Mouse (Mus musculus) G1E (cell line): ENCODE data around the gene Spata2l. TPM values are rescaled to one million over a fixed set of nuclear protein-coding genes. Genes with fewer than 3 reads are reported as not detected.
A peak's percentile ranks its signal among the peaks of the same experiment; 100 is the strongest.

Experiments used
- ATAC-seq: 2 replicates; pipeline ENCODE4 v1.8.0; 2016; ENCODE audit warnings: mild to moderate bottlenecking; ENCODE audit not compliant: insufficient number of reproducible peaks, poor library complexity, low FRiP score, severe bottlenecking; ENCODE audit errors: extremely low read depth
- DNase-seq: peaks from one replicate; pipeline ENCODE4 v3.0.0; 2012; ENCODE audit warnings: low spot score
- H3K27me3 ChIP-seq: 2 replicates; pipeline ENCODE4 v1.6.1; 2012; ENCODE audit warnings: mild to moderate bottlenecking, low read length, inconsistent platforms; ENCODE audit not compliant: insufficient read depth
- H3K36me3 ChIP-seq: replicated peaks from 2 replicates; pipeline ENCODE3; 2012; ENCODE audit warnings: mild to moderate bottlenecking, inconsistent platforms
- H3K4me1 ChIP-seq: 2 replicates; pipeline ENCODE4 v1.6.1; 2012; ENCODE audit warnings: low read depth, low read length, inconsistent platforms, mixed read lengths; ENCODE audit not compliant: insufficient read depth
- H3K4me3 ChIP-seq: 2 replicates; pipeline ENCODE4 v1.5.1; 2012; ENCODE audit warnings: low read depth, mild to moderate bottlenecking, inconsistent platforms, low read length, moderate library complexity, mixed read lengths
- H3K9me3 ChIP-seq: replicated peaks from 2 replicates; pipeline ENCODE4 v1.6.1; 2012; ENCODE audit warnings: inconsistent platforms
- CTCF ChIP-seq: IDR thresholded peaks from 2 replicates; pipeline ENCODE4 v1.5.1; 2012; ENCODE audit warnings: low read depth, low read length, inconsistent platforms, mixed read lengths
- GATA1 ChIP-seq: IDR thresholded peaks from 2 replicates; pipeline ENCODE4 v1.6.1; 2012; ENCODE audit warnings: borderline replicate concordance, low read length, inconsistent platforms, mixed read lengths
- GATA2 ChIP-seq: IDR thresholded peaks from 2 replicates; pipeline ENCODE4 v1.6.1; 2012; ENCODE audit warnings: low read depth, low read length, inconsistent platforms, borderline replicate concordance
- POLR2AphosphoS5 ChIP-seq: IDR thresholded peaks from 2 replicates; pipeline ENCODE4 v1.6.1; 2012; ENCODE audit warnings: low read depth, low read length, inconsistent platforms; ENCODE audit not compliant: insufficient replicate concordance
- TAL1 ChIP-seq: conservative IDR thresholded peaks from 2 replicates; pipeline ENCODE4 v1.6.1; 2012; ENCODE audit warnings: low read depth, low read length, inconsistent platforms, mixed read lengths
- polyA plus RNA-seq: library from polyadenylated mRNA; stranded (reverse); fragments of >175 nt; gene quantifications from 2 replicates; pipeline ENCODE4 v1.2.3, GENCODE M21; 2012
- total RNA-seq, 2 experiments: library from RNA; stranded (forward) in 1 of 2; stranded (reverse) in 1 of 2; fragments of 200-1000 nt in 1 of 2; fragments of >200 nt in 1 of 2; fragmentation: Nextera tagmentation in 1 of 2; gene quantifications; 2 replicates each; pipeline ENCODE4 v1.2.3; 2014 to 2017

Gene Spata2l
- total and polyA plus RNA-seq, 3 experiments: 2.2 to 6.8 (median 5.7) TPM

GRCm38 (mm10) chr8:123191908-123192307 lies 44.1 kb downstream of the Spata2l start:
- H3K27me3 ChIP-seq: peaks cover 54% of the 10 kb centered on the region
- no peaks in the 10 kb centered on the region for H3K36me3 ChIP-seq
- H3K9me3 ChIP-seq: no peaks in the 10 kb centered on the region
- peaks cover 26% of the 10 kb centered on the region for H3K4me1 ChIP-seq
- H3K4me3 ChIP-seq: no peak overlapping the region
- ATAC-seq: no peak
- TF ChIP-seq POLR2AphosphoS5 (no peak), CTCF (no peak), GATA2 (no peak)
- no peak for DNase-seq

DNA sequence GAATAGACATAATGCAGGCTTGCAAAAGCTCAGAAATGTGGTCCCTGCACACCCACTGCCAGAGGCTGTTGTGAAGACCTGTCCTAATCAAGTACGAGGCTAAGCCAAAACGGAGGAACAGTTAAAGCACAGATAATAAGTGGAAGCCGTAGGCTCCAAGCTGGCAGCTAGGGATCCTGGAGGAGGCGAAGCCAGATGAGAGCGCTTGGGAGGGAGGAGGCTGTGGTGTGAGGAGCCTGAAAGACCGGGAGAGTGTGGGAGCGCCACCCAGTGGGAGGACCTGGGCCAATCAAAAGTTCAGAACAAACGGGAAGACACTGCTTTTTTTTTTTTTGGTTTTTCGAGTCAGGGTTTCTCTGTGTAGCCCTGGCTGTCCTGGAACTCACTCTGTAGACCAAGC lies 45.4 kb downstream of the Spata2l start:
- Histone ChIP-seq H3K4me1 (peaks cover 25% of the 10 kb centered on the region), H3K4me3 (no peak overlapping the region), H3K27me3 (peaks cover 67% of the 10 kb centered on the region), H3K36me3 (no peaks in the 10 kb centered on the region), H3K9me3 (no peaks in the 10 kb centered on the region)
- DNase-seq (peak; percentile 65), ATAC-seq (no peak; the same call in 1 of the 2 replicates)
- no peak for TF ChIP-seq POLR2AphosphoS5

DNA sequence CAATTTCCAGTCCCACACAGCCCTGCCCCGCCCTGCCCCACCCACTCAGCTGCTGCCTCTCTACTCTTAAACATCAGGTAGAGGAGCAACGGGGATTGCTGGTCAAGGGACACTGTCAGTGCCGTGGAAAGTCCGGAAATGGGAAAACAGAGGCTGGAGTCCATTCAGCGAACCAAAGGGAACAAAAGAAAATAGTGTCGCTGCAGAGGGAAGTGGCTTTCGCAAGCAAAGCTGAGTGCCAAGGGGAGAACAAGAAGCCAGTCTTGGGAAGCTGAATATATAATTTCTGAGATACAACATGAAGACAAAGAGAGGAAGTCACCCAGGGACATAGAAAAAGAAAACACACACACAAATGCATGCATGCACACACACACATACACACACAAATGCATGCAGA lies 47.2 kb downstream of the Spata2l start:
- no peak overlapping the region for H3K4me3 ChIP-seq
- H3K27me3 ChIP-seq: peaks cover 68% of the 10 kb centered on the region
- no peaks in the 10 kb centered on the region for H3K9me3 ChIP-seq
- ATAC-seq (no peak), DNase-seq (no peak)
- peaks cover 25% of the 10 kb centered on the region for H3K4me1 ChIP-seq
- TF ChIP-seq GATA2 (no peak), GATA1 (no peak), POLR2AphosphoS5 (no peak), CTCF (no peak)
- H3K36me3 ChIP-seq: no peaks in the 10 kb centered on the region

DNA sequence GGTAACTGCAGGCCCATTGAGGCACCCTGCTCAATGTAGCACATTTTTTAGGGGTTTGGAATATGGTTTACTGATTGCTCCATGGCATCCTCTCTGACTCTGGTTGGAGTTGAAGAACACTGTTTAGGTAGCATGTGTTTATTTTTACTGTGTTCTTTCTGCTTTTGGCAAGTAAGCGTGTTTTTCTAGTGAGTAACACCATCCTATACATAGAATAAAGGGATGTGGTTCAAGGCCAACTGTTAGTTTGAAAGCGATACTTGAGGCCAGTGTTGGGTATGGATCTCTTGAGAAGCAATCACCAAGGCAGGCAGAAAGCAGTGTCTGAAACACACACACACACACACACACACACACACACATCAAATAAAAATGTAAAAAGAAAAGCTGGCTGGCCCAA lies 48.0 kb downstream of the Spata2l start:
- no peak for DNase-seq
- Histone ChIP-seq H3K4me1 (peaks cover 24% of the 10 kb centered on the region), H3K36me3 (no peaks in the 10 kb centered on the region), H3K9me3 (no peaks in the 10 kb centered on the region), H3K4me3 (no peak overlapping the region), H3K27me3 (peaks cover 73% of the 10 kb centered on the region)
- no peak for ATAC-seq
- no peak for TF ChIP-seq GATA2
- TF ChIP-seq GATA1: no peak
- no peak for TF ChIP-seq CTCF
- TF ChIP-seq TAL1: no peak
- TF ChIP-seq POLR2AphosphoS5: no peak

DNA sequence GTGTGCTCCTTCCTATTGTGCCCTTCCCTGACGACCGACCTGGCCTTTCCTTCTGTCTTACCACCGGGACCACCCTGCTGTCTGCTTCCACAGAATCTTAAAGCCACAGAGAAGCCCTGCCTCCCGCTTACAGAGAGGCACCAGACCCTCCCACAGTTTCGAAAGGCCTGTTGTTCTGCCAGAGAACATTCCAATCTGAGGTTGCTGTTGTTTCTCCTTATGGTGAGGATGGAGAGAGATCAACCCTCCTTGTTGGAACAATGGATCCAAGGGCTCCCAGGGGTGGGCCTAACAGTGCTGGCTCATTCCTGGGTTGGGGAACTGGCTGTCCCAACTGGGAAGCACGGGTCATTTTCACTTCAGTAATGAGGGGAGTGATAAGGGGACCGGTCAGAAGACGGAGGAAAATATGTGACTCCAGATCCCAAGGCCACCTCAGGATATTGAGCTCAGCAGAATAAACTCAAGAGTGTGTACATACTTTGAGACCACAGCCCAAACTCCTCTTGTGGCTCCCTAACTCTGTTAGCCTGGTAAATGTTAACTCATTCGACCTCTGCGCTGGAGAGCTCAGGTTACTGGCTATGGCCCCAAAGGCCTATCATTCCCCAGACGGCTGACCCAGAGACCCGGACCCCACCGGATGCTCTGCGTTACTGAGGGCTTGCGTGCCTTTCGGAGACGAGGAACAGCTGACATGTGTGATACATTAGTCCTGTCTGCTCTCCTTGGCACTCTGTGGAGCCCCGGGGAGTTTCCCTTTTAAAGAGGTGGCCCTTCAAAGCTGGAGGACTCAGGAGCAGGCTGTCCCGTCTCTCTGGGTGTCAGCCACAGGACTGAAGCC lies 50.2 kb downstream of the Spata2l start, which contains the start of gene Dpep1:
Gene Dpep1 (plus strand): TSS at position 677 of the 844 bp plus-strand sequence.
- no peak for ATAC-seq
- Histone ChIP-seq H3K36me3 (no peaks in the 10 kb centered on the region), H3K4me3 (no peak within 1 kb of the TSS), H3K9me3 (no peaks in the 10 kb centered on the region), H3K4me1 (peaks cover 18% of the 10 kb centered on the region), H3K27me3 (peaks cover 78% of the 10 kb centered on the region)
- no peak for DNase-seq
- no peak for TF ChIP-seq TAL1
- TF ChIP-seq CTCF: no peak
- TF ChIP-seq POLR2AphosphoS5: no peak
- TF ChIP-seq GATA2: no peak
- TF ChIP-seq GATA1: no peak

DNA sequence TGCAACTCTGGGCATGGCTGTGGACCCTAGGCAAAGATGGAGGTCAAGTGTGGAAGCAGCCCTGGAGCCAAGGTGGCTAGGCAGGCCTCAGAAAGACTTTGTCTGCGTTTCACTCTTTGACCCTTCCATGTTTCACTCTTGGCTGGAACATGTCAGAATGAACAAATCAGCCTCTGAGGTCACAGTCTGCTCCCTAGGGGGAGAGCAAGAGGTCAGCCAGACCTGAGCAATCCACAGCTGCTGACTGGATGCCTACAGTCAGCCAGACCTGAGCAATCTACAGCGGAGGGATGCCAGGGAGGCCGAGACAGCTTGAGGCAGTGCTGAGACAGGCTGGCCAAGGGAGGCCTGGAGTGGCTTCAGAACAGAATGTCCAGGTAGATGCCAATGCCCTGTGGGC lies 54.6 kb downstream of the Spata2l start:
- Histone ChIP-seq H3K36me3 (no peaks in the 10 kb centered on the region), H3K27me3 (peaks cover 64% of the 10 kb centered on the region), H3K4me3 (no peak overlapping the region), H3K4me1 (no peaks in the 10 kb centered on the region), H3K9me3 (peaks cover 20% of the 10 kb centered on the region)
- TF ChIP-seq TAL1 (no peak), GATA2 (no peak), CTCF (no peak), POLR2AphosphoS5 (no peak), GATA1 (no peak)
- no peak for DNase-seq
- no peak for ATAC-seq

Other genes with a start within 250 kb of the Spata2l start
- 115 and 128 TPM in 2 replicates for gene Ankrd11, start 194.0 kb downstream of the Spata2l start, total RNA-seq (2014; fragmentation: Nextera tagmentation)
- 51.5 and 57.3 TPM in 2 replicates for gene Ankrd11, start 194.0 kb downstream of the Spata2l start, total RNA-seq (2017)
- 90.7 and 96.3 TPM in 2 replicates for gene Ankrd11, start 194.0 kb downstream of the Spata2l start, polyA plus RNA-seq
- 11.7 and 14.2 TPM in 2 replicates for gene Spg7, start 173.3 kb downstream of the Spata2l start, total RNA-seq (2014; fragmentation: Nextera tagmentation)
- gene Spg7, start 173.3 kb downstream of the Spata2l start, total RNA-seq (2017): 36.7 and 40.2 TPM in 2 replicates
- 20.9 and 22.6 TPM in 2 replicates for gene Spg7, start 173.3 kb downstream of the Spata2l start, polyA plus RNA-seq
- gene Rpl13, start 133.9 kb downstream of the Spata2l start, total RNA-seq (2014; fragmentation: Nextera tagmentation): 835 and 904 TPM in 2 replicates
- 3,495 and 3,523 TPM in 2 replicates for gene Rpl13, start 133.9 kb downstream of the Spata2l start, total RNA-seq (2017)
- gene Rpl13, start 133.9 kb downstream of the Spata2l start, polyA plus RNA-seq: 4,220 and 5,023 TPM in 2 replicates
- 3.1 and 4.3 TPM in 2 replicates for gene Cpne7, start 118.9 kb downstream of the Spata2l start, total RNA-seq (2014; fragmentation: Nextera tagmentation)
- gene Cpne7, start 118.9 kb downstream of the Spata2l start, total RNA-seq (2017): 3.6 and 6.1 TPM in 2 replicates
- gene Cpne7, start 118.9 kb downstream of the Spata2l start, polyA plus RNA-seq: 11.1 and 11.2 TPM in 2 replicates
- not detected in 2 replicates for gene Sult5a1, start 77.9 kb downstream of the Spata2l start, total RNA-seq (2014; fragmentation: Nextera tagmentation)
- 0.06 and 0.11 TPM in 2 replicates for gene Sult5a1, start 77.9 kb downstream of the Spata2l start, total RNA-seq (2017)
- not detected in 2 replicates for gene Sult5a1, start 77.9 kb downstream of the Spata2l start, polyA plus RNA-seq
- not detected in 2 replicates for gene Dpep1, start 50.0 kb downstream of the Spata2l start, total RNA-seq (2014; fragmentation: Nextera tagmentation)
- gene Dpep1, start 50.0 kb downstream of the Spata2l start, total RNA-seq (2017): 0.06 and 0.11 TPM in 2 replicates
- not detected in 2 replicates for gene Dpep1, start 50.0 kb downstream of the Spata2l start, polyA plus RNA-seq
- 19.6 and 37.3 TPM in 2 replicates for gene Chmp1a, start 23.5 kb downstream of the Spata2l start, total RNA-seq (2014; fragmentation: Nextera tagmentation)
- 57.9 and 78.2 TPM in 2 replicates for gene Chmp1a, start 23.5 kb downstream of the Spata2l start, total RNA-seq (2017)
- gene Chmp1a, start 23.5 kb downstream of the Spata2l start, polyA plus RNA-seq: 32.7 and 35.9 TPM in 2 replicates
- gene Spata33, start 23.4 kb downstream of the Spata2l start, total RNA-seq (2014; fragmentation: Nextera tagmentation): 0.30 and 3.5 TPM in 2 replicates
- gene Spata33, start 23.4 kb downstream of the Spata2l start, total RNA-seq (2017): 1.1 and 1.2 TPM in 2 replicates
- 0.09 and 0.13 TPM in 2 replicates for gene Spata33, start 23.4 kb downstream of the Spata2l start, polyA plus RNA-seq
- gene Cdk10, start 11.4 kb downstream of the Spata2l start, total RNA-seq (2014; fragmentation: Nextera tagmentation): 22.2 and 22.3 TPM in 2 replicates
- 25.5 and 29.3 TPM in 2 replicates for gene Cdk10, start 11.4 kb downstream of the Spata2l start, total RNA-seq (2017)
- 56.3 and 64.2 TPM in 2 replicates for gene Cdk10, start 11.4 kb downstream of the Spata2l start, polyA plus RNA-seq
- gene Zfp276, start 18.0 kb upstream of the Spata2l start, total RNA-seq (2014; fragmentation: Nextera tagmentation): 6.6 and 15.0 TPM in 2 replicates
- gene Zfp276, start 18.0 kb upstream of the Spata2l start, total RNA-seq (2017): 8.6 and 11.5 TPM in 2 replicates
- 6.8 and 7.1 TPM in 2 replicates for gene Zfp276, start 18.0 kb upstream of the Spata2l start, polyA plus RNA-seq
- gene Vps9d1, start 18.1 kb upstream of the Spata2l start, total RNA-seq (2014; fragmentation: Nextera tagmentation): 10.5 and 11.1 TPM in 2 replicates
- 6.9 and 8.7 TPM in 2 replicates for gene Vps9d1, start 18.1 kb upstream of the Spata2l start, total RNA-seq (2017)
- gene Vps9d1, start 18.1 kb upstream of the Spata2l start, polyA plus RNA-seq: 69.5 and 89.2 TPM in 2 replicates
- gene Fanca, start 82.3 kb upstream of the Spata2l start, total RNA-seq (2014; fragmentation: Nextera tagmentation): 21.2 and 30.3 TPM in 2 replicates
- 26.2 and 26.3 TPM in 2 replicates for gene Fanca, start 82.3 kb upstream of the Spata2l start, total RNA-seq (2017)
- 48.7 and 50.9 TPM in 2 replicates for gene Fanca, start 82.3 kb upstream of the Spata2l start, polyA plus RNA-seq
- gene Spire2, start 96.5 kb upstream of the Spata2l start, total RNA-seq (2014; fragmentation: Nextera tagmentation): not detected in 2 replicates
- gene Spire2, start 96.5 kb upstream of the Spata2l start, total RNA-seq (2017): 0.23 and 0.33 TPM in 2 replicates
- 0.04 and 0.12 TPM in 2 replicates for gene Spire2, start 96.5 kb upstream of the Spata2l start, polyA plus RNA-seq
- gene Tcf25, start 137.5 kb upstream of the Spata2l start, total RNA-seq (2014; fragmentation: Nextera tagmentation): 123 and 130 TPM in 2 replicates
- 125 and 133 TPM in 2 replicates for gene Tcf25, start 137.5 kb upstream of the Spata2l start, total RNA-seq (2017)
- gene Tcf25, start 137.5 kb upstream of the Spata2l start, polyA plus RNA-seq: 84.3 and 91.6 TPM in 2 replicates
- not detected in 2 replicates for gene Mc1r, start 170.9 kb upstream of the Spata2l start, total RNA-seq (2014; fragmentation: Nextera tagmentation)
- gene Mc1r, start 170.9 kb upstream of the Spata2l start, total RNA-seq (2017): 0.12 and 0.27 TPM in 2 replicates
- gene Mc1r, start 170.9 kb upstream of the Spata2l start, polyA plus RNA-seq: 0.01 and 0.02 TPM in 2 replicates
- not detected in 2 replicates for gene Tubb3, start 175.2 kb upstream of the Spata2l start, total RNA-seq (2014; fragmentation: Nextera tagmentation)
- 0.41 and 0.71 TPM in 2 replicates for gene Tubb3, start 175.2 kb upstream of the Spata2l start, total RNA-seq (2017)
- gene Tubb3, start 175.2 kb upstream of the Spata2l start, polyA plus RNA-seq: 0.14 and 0.22 TPM in 2 replicates
- 14.4 and 18.6 TPM in 2 replicates for gene Def8, start 187.3 kb upstream of the Spata2l start, total RNA-seq (2014; fragmentation: Nextera tagmentation)
- 12.6 and 15.1 TPM in 2 replicates for gene Def8, start 187.3 kb upstream of the Spata2l start, total RNA-seq (2017)
- gene Def8, start 187.3 kb upstream of the Spata2l start, polyA plus RNA-seq: 11.4 and 16.7 TPM in 2 replicates
- gene Afg3l1, start 241.7 kb upstream of the Spata2l start, total RNA-seq (2014; fragmentation: Nextera tagmentation): 18.2 and 24.7 TPM in 2 replicates
- 14.2 and 20.5 TPM in 2 replicates for gene Afg3l1, start 241.7 kb upstream of the Spata2l start, total RNA-seq (2017)
- 24.9 and 29.6 TPM in 2 replicates for gene Afg3l1, start 241.7 kb upstream of the Spata2l start, polyA plus RNA-seq